Mouse (Mus musculus) E14TG2a.4 (cell line): Measurements from ENCODE around the gene Lxn.

Source experiments
- H3K27me3 ChIP-seq: 2 replicates; pipeline ENCODE4 v1.6.1; 2014; ENCODE audit warnings: low read length, control low read depth; ENCODE audit not compliant: insufficient read depth
- H3K36me3 ChIP-seq: 2 replicates; pipeline ENCODE4 v1.6.1; 2014; ENCODE audit warnings: low read length, control low read depth; ENCODE audit not compliant: insufficient read depth
- H3K4me1 ChIP-seq: replicated peaks from 2 replicates; pipeline ENCODE4 v1.6.1; 2014; ENCODE audit warnings: low read depth, low read length, control low read depth
- H3K4me3 ChIP-seq: replicated peaks from 2 replicates; pipeline ENCODE4 v1.5.1; 2014; ENCODE audit warnings: mild to moderate bottlenecking, low read length
- H3K9me3 ChIP-seq: 2 replicates; pipeline ENCODE4 v1.6.1; 2014; ENCODE audit warnings: low read length, control low read depth
- CTCF ChIP-seq: conservative IDR thresholded peaks from 2 replicates; pipeline ENCODE4 v1.5.1; 2014; ENCODE audit warnings: low read length
- NANOG ChIP-seq: IDR thresholded peaks from 2 replicates; pipeline ENCODE4 v1.6.1; 2014; ENCODE audit warnings: borderline replicate concordance, low read length, mixed read lengths
- POU5F1 ChIP-seq: IDR thresholded peaks from 2 replicates; pipeline ENCODE4 v1.6.1; 2014; ENCODE audit warnings: low read length, borderline replicate concordance

Gene Lxn

GRCm38 (mm10) chr3:67471408-67472127 lies 7.8 kb upstream of the Lxn start:
- TF ChIP-seq NANOG (no peak), POU5F1 (no peak), CTCF (no peak)
- Histone ChIP-seq H3K4me3 (no peak overlapping the region), H3K36me3 (peaks cover 79% of the 10 kb centered on the region), H3K4me1 (peaks cover 6% of the 10 kb centered on the region), H3K27me3 (no peaks in the 10 kb centered on the region), H3K9me3 (no peaks in the 10 kb centered on the region)

- TF ChIP-seq POU5F1 (no peak), CTCF (no peak), NANOG (no peak)
- Histone ChIP-seq H3K9me3 (no peaks in the 10 kb centered on the region), H3K27me3 (no peaks in the 10 kb centered on the region), H3K4me3 (no peak overlapping the region), H3K36me3 (peaks cover 49% of the 10 kb centered on the region), H3K4me1 (peaks cover 34% of the 10 kb centered on the region)
Observed at GRCm38 (mm10) chr3:67467281-67467680, 3.6 kb upstream of the Lxn start.

DNA sequence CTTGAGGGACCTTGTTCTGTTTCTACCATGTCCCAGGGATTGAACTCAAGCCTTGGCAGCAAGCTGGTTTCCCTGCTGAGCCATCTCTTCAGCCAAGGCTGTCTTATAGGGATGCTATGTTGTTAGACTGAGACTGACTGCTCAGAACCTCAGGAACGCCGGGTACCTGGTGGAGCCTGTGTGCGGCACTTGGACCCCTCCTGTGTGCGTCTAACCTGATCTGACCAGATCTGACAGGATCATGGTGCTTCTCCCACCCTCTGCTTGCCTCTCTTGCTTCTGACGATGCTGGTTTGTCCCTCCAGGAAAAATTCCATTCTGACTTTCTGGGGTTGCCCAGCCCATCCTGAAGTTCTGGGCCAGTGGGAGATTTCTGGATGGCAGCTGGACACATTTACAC lies 2.9 kb upstream of the Lxn start:
- peaks cover 38% of the 10 kb centered on the region for H3K4me1 ChIP-seq
- H3K36me3 ChIP-seq = peaks cover 50% of the 10 kb centered on the region
- no peaks in the 10 kb centered on the region for H3K9me3 ChIP-seq
- peak overlapping the region; percentile 24; the same call in 1 of the 2 replicates for H3K4me3 ChIP-seq
- TF ChIP-seq POU5F1 = no peak
- no peak for TF ChIP-seq CTCF
- no peak for TF ChIP-seq NANOG
- H3K27me3 ChIP-seq = no peaks in the 10 kb centered on the region

- Histone ChIP-seq H3K4me3 (peak overlapping the region; percentile 79), H3K4me1 (peaks cover 44% of the 10 kb centered on the region), H3K36me3 (peaks cover 60% of the 10 kb centered on the region), H3K27me3 (no peaks in the 10 kb centered on the region), H3K9me3 (no peaks in the 10 kb centered on the region)
- no peak for TF ChIP-seq NANOG
- no peak for TF ChIP-seq POU5F1
- TF ChIP-seq CTCF = no peak
Observed at GRCm38 (mm10) chr3:67463001-67463400, 725 bp downstream of the Lxn start.

DNA sequence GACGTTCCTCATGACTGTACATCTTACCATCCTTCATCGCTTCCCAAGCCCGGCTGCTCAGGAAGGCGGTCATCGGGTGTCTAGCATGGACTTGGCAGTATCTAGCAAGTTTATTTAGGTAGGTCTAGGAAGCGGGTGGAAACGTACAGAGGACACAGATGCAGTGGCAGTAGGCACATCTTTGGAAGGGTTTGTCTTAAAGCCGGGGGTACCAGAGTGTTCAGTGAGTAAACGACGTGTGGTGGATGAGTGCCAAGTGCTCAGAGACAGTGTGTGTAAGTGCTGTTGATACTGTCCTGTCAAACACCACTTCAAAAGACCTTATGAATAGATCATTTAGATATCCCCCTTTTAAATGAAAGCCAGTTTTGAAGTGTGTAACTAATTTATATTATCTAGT lies 1.1 kb downstream of the Lxn start:
- no peak overlapping the region for H3K4me3 ChIP-seq
- no peaks in the 10 kb centered on the region for H3K27me3 ChIP-seq
- TF ChIP-seq CTCF = no peak
- no peak for TF ChIP-seq NANOG
- TF ChIP-seq POU5F1 = no peak
- peaks cover 59% of the 10 kb centered on the region for H3K36me3 ChIP-seq
- no peaks in the 10 kb centered on the region for H3K9me3 ChIP-seq
- H3K4me1 ChIP-seq = peaks cover 44% of the 10 kb centered on the region

DNA sequence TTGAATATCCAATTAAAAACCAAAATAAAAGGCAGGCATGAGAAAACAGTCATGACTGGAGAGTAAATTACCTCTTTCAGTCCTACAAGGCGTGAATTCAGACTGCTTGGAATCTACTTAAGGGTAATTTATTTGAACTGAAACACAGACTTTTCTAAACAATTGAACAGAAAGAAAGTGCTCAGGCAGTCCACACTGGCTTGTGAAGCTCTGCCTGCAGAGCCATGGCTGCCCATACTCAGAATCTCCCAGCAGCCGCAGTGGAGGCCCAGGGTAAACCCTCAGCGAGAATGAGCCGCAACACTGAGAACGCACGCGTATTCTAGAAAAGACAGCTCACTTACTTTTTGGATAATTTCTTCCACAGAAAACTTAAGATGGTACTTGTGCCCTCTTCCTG lies 1.7 kb downstream of the Lxn start:
- Histone ChIP-seq H3K9me3 (no peaks in the 10 kb centered on the region), H3K4me1 (peaks cover 43% of the 10 kb centered on the region), H3K4me3 (no peak overlapping the region), H3K27me3 (no peaks in the 10 kb centered on the region), H3K36me3 (peaks cover 61% of the 10 kb centered on the region)
- no peak for TF ChIP-seq CTCF
- no peak for TF ChIP-seq NANOG
- TF ChIP-seq POU5F1 = no peak

GRCm38 (mm10) chr3:67459881-67460280 lies 3.8 kb downstream of the Lxn start:
- Histone ChIP-seq H3K9me3 (no peaks in the 10 kb centered on the region), H3K4me3 (no peak overlapping the region), H3K4me1 (peaks cover 33% of the 10 kb centered on the region), H3K27me3 (no peaks in the 10 kb centered on the region), H3K36me3 (peaks cover 72% of the 10 kb centered on the region)
- TF ChIP-seq CTCF = no peak
- TF ChIP-seq POU5F1 = no peak
- TF ChIP-seq NANOG = no peak

- TF ChIP-seq POU5F1 = no peak
- TF ChIP-seq CTCF = no peak
- TF ChIP-seq NANOG = no peak
- H3K36me3 ChIP-seq = peaks cover 74% of the 10 kb centered on the region
Observed at GRCm38 (mm10) chr3:67450601-67451210, 13.0 kb downstream of the Lxn start.

DNA sequence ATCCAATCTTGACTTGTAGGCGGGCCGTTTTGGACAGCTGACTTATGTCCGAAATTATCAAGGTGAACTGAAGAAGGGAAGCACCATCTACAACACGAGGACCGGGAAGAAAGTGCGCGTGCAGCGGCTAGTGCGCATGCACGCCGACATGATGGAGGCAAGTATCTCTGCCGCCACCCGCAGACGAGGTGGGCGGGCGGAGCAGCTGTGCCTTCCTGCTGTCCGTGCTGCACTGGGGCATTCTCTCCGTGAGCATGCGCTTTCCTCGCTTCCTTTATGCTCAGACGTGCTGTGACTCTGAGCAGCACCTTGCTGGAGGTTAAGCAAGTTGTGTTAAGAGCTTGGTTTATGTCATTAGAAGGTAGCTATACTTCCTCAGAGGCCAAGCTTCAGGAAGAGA lies 14.1 kb downstream of the Lxn start:
- Histone ChIP-seq H3K4me3 (peak overlapping the region; percentile 60), H3K9me3 (no peaks in the 10 kb centered on the region), H3K4me1 (peaks cover 28% of the 10 kb centered on the region), H3K36me3 (peaks cover 74% of the 10 kb centered on the region), H3K27me3 (no peaks in the 10 kb centered on the region)
- TF ChIP-seq CTCF (no peak), POU5F1 (no peak), NANOG (no peak)

More at GRCm38 (mm10) chr3:67450601-67451210, 13.0 kb downstream of the Lxn start:
- H3K27me3 ChIP-seq = no peaks in the 10 kb centered on the region
- no peak overlapping the region for H3K4me3 ChIP-seq
- H3K9me3 ChIP-seq = no peaks in the 10 kb centered on the region
- peaks cover 31% of the 10 kb centered on the region for H3K4me1 ChIP-seq
